Mouse (Mus musculus) midbrain, embryonic 16.5 days (tissue): Measurements from ENCODE around the gene Stat5a. TPM values are rescaled to one million over a fixed set of nuclear protein-coding genes. Genes with fewer than 3 reads are reported as not detected.

Experiments
- ATAC-seq: fragments of 200-750 bp; cut with Nextera tagmentation; 2 replicates; pipeline ENCODE4 v1.8.0; 2017; ENCODE audit warnings: moderate TSS enrichment
- H3K27ac ChIP-seq: fragments of 300-500 bp; sonication (generic); 2 replicates; pipeline ENCODE4 v1.5.1; 2014; ENCODE audit warnings: mild to moderate bottlenecking, low read length, mixed read lengths
- H3K27me3 ChIP-seq: fragments of 300-500 bp; sonication (generic); 2 replicates; pipeline ENCODE4 v1.6.1; 2014; ENCODE audit warnings: low read depth, low read length, mixed read lengths; ENCODE audit not compliant: control insufficient read depth, insufficient read depth
- H3K36me3 ChIP-seq: fragments of 300-500 bp; sonication (generic); 2 replicates; pipeline ENCODE4 v1.6.1; 2014; ENCODE audit warnings: mild to moderate bottlenecking, low read length, moderate library complexity, mixed read lengths; ENCODE audit not compliant: control insufficient read depth, insufficient read depth
- H3K4me1 ChIP-seq: fragments of 300-500 bp; sonication (generic); 2 replicates; pipeline ENCODE4 v1.6.1; 2014; ENCODE audit warnings: mild to moderate bottlenecking, low read length, mixed read lengths; ENCODE audit not compliant: control insufficient read depth, insufficient read depth
- H3K4me2 ChIP-seq: fragments of 300-500 bp; sonication (generic); 2 replicates; pipeline ENCODE4 v1.6.1; 2014; ENCODE audit warnings: mild to moderate bottlenecking, low read length, mixed read lengths
- H3K4me3 ChIP-seq: fragments of 300-500 bp; sonication (generic); 2 replicates; pipeline ENCODE4 v1.5.1; 2014; ENCODE audit warnings: low read depth, mild to moderate bottlenecking, low read length, moderate library complexity, mixed read lengths
- H3K9ac ChIP-seq: fragments of 300-500 bp; sonication (generic); 2 replicates; pipeline ENCODE4 v1.6.1; 2014; ENCODE audit warnings: low read depth, low read length, mixed read lengths
- H3K9me3 ChIP-seq: fragments of 300-500 bp; sonication (generic); replicated peaks from 2 replicates; pipeline ENCODE4 v1.6.1; 2014; ENCODE audit warnings: mild to moderate bottlenecking, low read length, mixed read lengths; ENCODE audit not compliant: control insufficient read depth, poor library complexity, severe bottlenecking
- WGBS: fragments of 180-500 bp; shearing (Covaris S2); extraction: QIAGEN DNeasy Blood & Tissue Kit; methylation state at CpG from one replicate; pipeline ENCODE4 v1.1.7; 2014; 5-methylcytosine and 5-hydroxymethylcytosine counted together
- polyA plus RNA-seq: library from polyadenylated mRNA; unstranded; fragments of >200 nt; fragmentation: Nextera tagmentation; extraction: Ambion mirVana; gene quantifications from 2 replicates; pipeline ENCODE4 v1.2.1, GENCODE M21; 2015

Gene Stat5a
- polyA plus RNA-seq, 1 experiment from 2014 or later, result 3.2 TPM

DNA sequence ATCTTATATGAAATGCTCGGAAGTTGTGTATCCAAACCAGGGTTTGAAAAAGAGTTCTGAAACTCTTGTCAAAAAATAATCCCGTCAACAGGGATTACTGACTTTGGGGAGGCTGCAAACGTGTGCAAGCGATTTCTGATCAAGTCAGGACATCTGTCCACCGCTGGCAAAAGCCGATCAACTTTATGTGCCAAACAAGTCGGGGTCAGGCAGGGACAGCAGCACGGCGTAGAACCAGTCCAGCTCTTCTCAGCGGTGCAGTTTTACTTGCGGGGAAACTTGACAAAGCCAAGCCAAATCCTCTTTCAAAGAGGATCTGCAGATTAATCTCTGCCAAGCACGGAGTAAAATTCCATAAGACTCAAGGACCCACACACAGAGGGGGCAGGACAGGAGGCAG is 29.5 kb upstream of the Stat5a start:
- WGBS, result 40% methylated on average over 12 of the region's 12 CpGs

GRCm38 (mm10) chr11:100831396-100831795 is 27.8 kb upstream of the Stat5a start:
- 82% methylated on average over 10 of the region's 10 CpGs for WGBS
- Histone ChIP-seq H3K9me3 (no peaks in the 10 kb centered on the region), H3K4me3 (no peak overlapping the region), H3K4me1 (peaks cover 13% of the 10 kb centered on the region), H3K27ac (no peak overlapping the region), H3K9ac (no peak overlapping the region), H3K36me3 (no peaks in the 10 kb centered on the region), H3K27me3 (no peaks in the 10 kb centered on the region), H3K4me2 (no peak overlapping the region)
- no peak for ATAC-seq

More for the DNA sequence above, 29.5 kb upstream of the Stat5a start:
- Histone ChIP-seq H3K4me3 (no peak overlapping the region), H3K9ac (no peak overlapping the region), H3K36me3 (no peaks in the 10 kb centered on the region), H3K9me3 (no peaks in the 10 kb centered on the region), H3K4me1 (peaks cover 13% of the 10 kb centered on the region), H3K27me3 (no peaks in the 10 kb centered on the region), H3K27ac (no peak overlapping the region), H3K4me2 (no peak overlapping the region)
- no peak for ATAC-seq

DNA sequence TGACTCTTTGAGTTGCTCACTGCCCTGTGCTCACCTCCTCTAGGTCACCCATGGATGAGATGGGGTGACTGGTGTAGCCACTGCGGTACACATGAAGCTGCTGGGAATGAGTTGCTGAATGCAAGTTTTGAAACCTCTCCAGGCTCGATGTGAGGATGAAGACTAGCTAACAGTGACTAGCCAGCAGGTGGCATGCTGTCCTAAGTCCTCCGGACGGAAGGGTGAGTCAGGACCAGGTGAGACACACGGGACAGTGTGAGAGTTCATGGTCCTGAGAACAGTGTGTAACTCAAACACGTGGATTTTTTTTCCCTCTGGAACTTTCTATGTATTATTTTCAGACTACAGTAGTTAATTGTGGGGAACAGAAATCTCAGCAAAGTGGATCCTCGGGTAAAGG is 25.7 kb upstream of the Stat5a start:
- WGBS, result 78% methylated on average over 7 of the region's 7 CpGs
- no peak overlapping the region for H3K9ac ChIP-seq
- H3K36me3 ChIP-seq, result no peaks in the 10 kb centered on the region
- ATAC-seq, result no peak
- no peak overlapping the region for H3K27ac ChIP-seq
- no peak overlapping the region for H3K4me2 ChIP-seq
- no peak overlapping the region for H3K4me3 ChIP-seq
- no peaks in the 10 kb centered on the region for H3K9me3 ChIP-seq
- no peaks in the 10 kb centered on the region for H3K27me3 ChIP-seq
- H3K4me1 ChIP-seq, result peaks cover 5% of the 10 kb centered on the region

DNA sequence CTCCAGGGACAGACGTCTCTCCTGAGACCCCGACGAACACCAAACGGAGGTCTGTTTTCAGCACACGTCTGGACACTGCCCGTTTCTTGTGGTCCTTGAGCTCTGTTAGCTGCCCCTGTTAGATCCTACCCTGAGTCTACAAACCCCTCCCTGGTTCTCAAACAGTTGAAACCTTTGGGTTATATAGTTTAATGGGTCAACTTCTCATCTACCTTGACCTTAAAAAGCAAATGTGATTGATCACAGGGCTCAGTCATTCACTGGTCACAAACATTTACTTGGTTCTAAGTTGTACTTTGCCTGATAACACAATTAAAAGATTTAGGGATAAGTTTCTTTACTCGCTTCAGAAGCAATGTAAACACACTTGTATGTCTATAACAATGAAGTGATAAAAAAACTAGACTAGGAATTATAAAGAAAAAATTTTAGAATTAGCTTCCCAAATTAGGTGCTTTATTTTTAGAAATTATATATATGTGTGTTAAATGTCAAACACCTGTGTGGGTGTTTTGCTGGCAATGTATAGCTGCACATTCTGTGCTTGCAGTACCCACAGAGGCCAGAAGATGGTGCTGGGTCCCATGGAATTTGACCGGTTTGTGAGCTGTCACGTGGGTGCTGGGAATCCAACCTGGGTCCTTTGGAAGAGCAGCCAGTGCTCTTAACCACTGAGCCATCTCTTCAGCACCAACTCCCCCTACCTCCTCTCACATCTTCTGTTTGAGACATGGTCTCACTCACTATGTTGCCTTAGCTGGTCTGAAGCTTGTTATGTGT is 22.0 kb upstream of the Stat5a start:
- WGBS, result 83% methylated on average over 9 of the region's 9 CpGs

GRCm38 (mm10) chr11:100838894-100839293 is 20.3 kb upstream of the Stat5a start:
- Histone ChIP-seq H3K4me1 (no peaks in the 10 kb centered on the region), H3K27ac (no peak overlapping the region), H3K36me3 (no peaks in the 10 kb centered on the region), H3K4me2 (no peak overlapping the region), H3K27me3 (no peaks in the 10 kb centered on the region), H3K4me3 (no peak overlapping the region), H3K9ac (no peak overlapping the region), H3K9me3 (no peaks in the 10 kb centered on the region)
- 96% methylated on average over 8 of the region's 9 CpGs for WGBS
- ATAC-seq, result no peak

More for the DNA sequence above, 22.0 kb upstream of the Stat5a start:
- no peak overlapping the region for H3K27ac ChIP-seq
- no peak for ATAC-seq
- H3K9me3 ChIP-seq, result no peaks in the 10 kb centered on the region
- H3K4me1 ChIP-seq, result no peaks in the 10 kb centered on the region
- H3K27me3 ChIP-seq, result no peaks in the 10 kb centered on the region
- H3K9ac ChIP-seq, result no peak overlapping the region
- H3K36me3 ChIP-seq, result no peaks in the 10 kb centered on the region
- H3K4me3 ChIP-seq, result no peak overlapping the region
- no peak overlapping the region for H3K4me2 ChIP-seq

DNA sequence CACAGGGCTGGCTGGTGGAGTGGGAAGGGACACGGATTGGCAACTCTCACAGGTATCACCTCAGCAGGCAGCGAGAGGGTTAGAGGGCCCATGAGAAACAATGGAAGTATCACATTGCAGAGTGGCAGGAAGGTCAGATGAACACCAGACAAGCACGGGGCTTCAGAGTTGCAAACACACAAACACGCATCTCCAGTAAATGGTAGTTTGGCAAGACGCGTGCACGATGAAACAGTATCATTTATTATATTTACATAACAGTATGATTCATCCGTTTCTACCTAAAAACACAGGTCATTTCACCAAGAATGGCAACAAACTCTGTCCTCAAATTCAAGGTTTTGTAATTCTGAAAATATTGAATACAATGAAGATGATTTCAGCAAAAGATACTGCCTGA is 19.6 kb upstream of the Stat5a start:
- no peaks in the 10 kb centered on the region for H3K4me1 ChIP-seq
- no peaks in the 10 kb centered on the region for H3K27me3 ChIP-seq
- H3K4me3 ChIP-seq, result no peak overlapping the region
- ATAC-seq, result no peak
- no peak overlapping the region for H3K9ac ChIP-seq
- WGBS, result 79% methylated on average over 8 of the region's 8 CpGs
- no peaks in the 10 kb centered on the region for H3K9me3 ChIP-seq
- no peak overlapping the region for H3K27ac ChIP-seq
- no peaks in the 10 kb centered on the region for H3K36me3 ChIP-seq
- no peak overlapping the region for H3K4me2 ChIP-seq

- ATAC-seq, result no peak
- H3K4me1 ChIP-seq, result no peaks in the 10 kb centered on the region
- no peak overlapping the region for H3K27ac ChIP-seq
- no peaks in the 10 kb centered on the region for H3K36me3 ChIP-seq
- no peaks in the 10 kb centered on the region for H3K27me3 ChIP-seq
- H3K9me3 ChIP-seq, result no peaks in the 10 kb centered on the region
- H3K9ac ChIP-seq, result no peak overlapping the region
- no peak overlapping the region for H3K4me2 ChIP-seq
- WGBS, result 76% methylated on average over 12 of the region's 12 CpGs
- H3K4me3 ChIP-seq, result no peak overlapping the region
Measured at GRCm38 (mm10) chr11:100840866-100841265, 18.3 kb upstream of the Stat5a start.

GRCm38 (mm10) chr11:100842025-100842424 is 17.1 kb upstream of the Stat5a start:
- no peak overlapping the region for H3K4me2 ChIP-seq
- no peaks in the 10 kb centered on the region for H3K27me3 ChIP-seq
- no peaks in the 10 kb centered on the region for H3K36me3 ChIP-seq
- ATAC-seq, result no peak
- WGBS, result 78% methylated on average over 7 of the region's 7 CpGs
- H3K9me3 ChIP-seq, result no peaks in the 10 kb centered on the region
- no peak overlapping the region for H3K4me3 ChIP-seq
- H3K4me1 ChIP-seq, result no peaks in the 10 kb centered on the region
- no peak overlapping the region for H3K9ac ChIP-seq
- H3K27ac ChIP-seq, result no peak overlapping the region

DNA sequence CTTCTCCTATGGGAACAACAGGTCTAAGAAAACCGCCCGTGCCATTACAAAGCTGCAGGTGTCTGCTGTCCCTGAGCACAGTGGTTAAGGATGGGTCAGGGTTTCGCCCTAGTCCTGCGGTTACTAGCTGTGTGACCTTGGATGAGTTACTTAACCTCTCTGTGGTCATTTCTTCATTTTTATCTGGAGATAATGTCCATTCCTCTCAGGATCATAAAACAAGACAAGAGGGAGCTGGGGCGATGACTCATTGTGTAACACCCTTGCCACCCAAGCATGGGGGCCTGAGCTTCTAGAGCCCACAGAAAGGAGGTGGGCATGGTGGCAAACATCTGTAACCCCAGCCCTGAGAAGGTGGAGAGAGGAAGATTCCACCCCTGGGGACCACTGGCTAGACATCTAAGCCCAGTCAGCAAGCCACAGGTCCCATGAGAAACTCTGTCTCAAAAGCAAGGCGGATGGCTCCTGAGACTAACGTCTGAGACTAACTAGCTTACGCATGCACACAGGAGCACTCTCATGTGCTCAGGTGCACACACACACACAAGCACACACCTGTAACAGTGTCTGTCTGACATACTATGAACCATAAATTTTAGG is 16.0 kb upstream of the Stat5a start:
- WGBS, result 96% methylated on average over 8 of the region's 8 CpGs
- Histone ChIP-seq H3K4me3 (no peak overlapping the region), H3K4me2 (no peak overlapping the region), H3K4me1 (peaks cover 4% of the 10 kb centered on the region), H3K36me3 (no peaks in the 10 kb centered on the region), H3K9ac (no peak overlapping the region), H3K9me3 (no peaks in the 10 kb centered on the region), H3K27me3 (no peaks in the 10 kb centered on the region), H3K27ac (no peak overlapping the region)
- ATAC-seq, result no peak
